Mouse (Mus musculus) lung, postnatal 0 days (tissue): ENCODE measurements at regions not wholly inside any gene's neighbourhood (a gene's known extent, or its start where the extent isn't known, plus 50 kb on each side); places are given as distances from the start of the nearest gene placed in this dataset.

Experiments used
- CTCF ChIP-seq: IDR thresholded peaks from 2 replicates; pipeline ENCODE4 v1.5.1; 2016; ENCODE audit warnings: antibody characterized with exemption, mild to moderate bottlenecking
- EP300 ChIP-seq: IDR thresholded peaks from 2 replicates; pipeline ENCODE4 v1.6.1; 2016; ENCODE audit warnings: antibody characterized with exemption, mild to moderate bottlenecking, control low read depth

GRCm38 (mm10) chr14:114821672-114822071 is 270.3 kb upstream of the Gpc5 start:
- TF ChIP-seq CTCF (no peak), EP300 (no peak)
